Mouse (Mus musculus) frontal cortex, postnatal 25 days (tissue): ENCODE measurements around the gene Suds3.

Experiments
- DNase-seq, 2 experiments: peaks; one replicate each; pipeline ENCODE4 v3.0.0; 2022; ENCODE audit warnings: low spot score in 2 of 2

Suds3 gene

DNA sequence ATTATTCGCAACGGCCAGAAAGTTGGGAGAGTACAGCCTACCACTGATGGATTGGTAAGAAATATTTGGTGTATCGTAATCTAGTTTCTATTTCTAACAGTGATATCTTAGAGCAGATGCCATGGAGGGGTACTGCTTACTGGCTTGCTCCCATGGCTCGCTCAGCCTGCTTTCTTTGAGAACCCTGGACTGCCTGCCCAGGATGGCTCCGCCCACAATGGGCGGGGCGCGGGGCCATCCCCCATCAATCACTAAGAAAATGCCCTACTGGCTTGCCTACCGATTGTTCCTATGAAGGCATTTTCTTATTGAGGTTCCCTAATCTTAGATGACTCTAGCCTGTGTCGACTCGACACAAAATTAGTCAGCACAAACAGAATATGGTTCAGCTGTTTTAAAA, 73.3 kb downstream of the Suds3 start:
- no peak for DNase-seq
